Mouse (Mus musculus) midbrain, embryonic 15.5 days (tissue): ENCODE measurements around the gene Fam3a. TPM values are rescaled to one million over a fixed set of nuclear protein-coding genes. Genes with fewer than 3 reads are reported as not detected.
A peak's percentile ranks its signal among the peaks of the same experiment; 100 is the strongest.
"Not testable (repeated sequence)": the region's sequence is repeated elsewhere in the genome, so short reads cannot be mapped to it uniquely, and the experiment has no call there.

Experiments used
- ATAC-seq: fragments of 200-750 bp; cut with Nextera tagmentation; replicated peaks from 2 replicates; pipeline ENCODE4 v1.8.0; 2017; ENCODE audit warnings: moderate TSS enrichment
- H3K27ac ChIP-seq: fragments of 300-500 bp; sonication (generic); 2 replicates; pipeline ENCODE4 v1.5.1; 2015; ENCODE audit warnings: mild to moderate bottlenecking, inconsistent platforms
- H3K27me3 ChIP-seq: fragments of 300-500 bp; sonication (generic); replicated peaks from 2 replicates; pipeline ENCODE4 v1.6.1; 2015; ENCODE audit warnings: inconsistent platforms
- H3K36me3 ChIP-seq: fragments of 300-500 bp; sonication (generic); replicated peaks from 2 replicates; pipeline ENCODE4 v1.6.1; 2015; ENCODE audit warnings: inconsistent platforms
- H3K4me1 ChIP-seq: fragments of 300-500 bp; sonication (generic); 2 replicates; pipeline ENCODE4 v1.6.1; 2015; ENCODE audit warnings: inconsistent platforms
- H3K4me2 ChIP-seq: fragments of 300-500 bp; sonication (generic); 2 replicates; pipeline ENCODE4 v1.6.1; 2015; ENCODE audit warnings: inconsistent platforms, mild to moderate bottlenecking, moderate library complexity
- H3K4me3 ChIP-seq: fragments of 300-500 bp; sonication (generic); 2 replicates; pipeline ENCODE4 v1.5.1; 2015; ENCODE audit warnings: mild to moderate bottlenecking, inconsistent platforms
- H3K9ac ChIP-seq: fragments of 300-500 bp; sonication (generic); 2 replicates; pipeline ENCODE4 v1.6.1; 2015; ENCODE audit warnings: mild to moderate bottlenecking, inconsistent platforms
- H3K9me3 ChIP-seq: fragments of 300-500 bp; sonication (generic); 2 replicates; pipeline ENCODE4 v1.6.1; 2016; ENCODE audit warnings: inconsistent platforms
- WGBS: fragments of 180-500 bp; shearing (Covaris S2); methylation state at CpG from one replicate; pipeline ENCODE4 v1.1.7; 2015; ENCODE audit warnings: mixed read lengths; 5-methylcytosine and 5-hydroxymethylcytosine counted together
- polyA plus RNA-seq: library from polyadenylated mRNA; unstranded; fragments of >200 nt; fragmentation: Nextera tagmentation; extraction: Ambion mirVana; gene quantifications from 2 replicates; pipeline ENCODE4 v1.2.1, GENCODE M21; 2015

Fam3a gene
- polyA plus RNA-seq, 1 experiment from 2014 or later, result 36.2 TPM

DNA sequence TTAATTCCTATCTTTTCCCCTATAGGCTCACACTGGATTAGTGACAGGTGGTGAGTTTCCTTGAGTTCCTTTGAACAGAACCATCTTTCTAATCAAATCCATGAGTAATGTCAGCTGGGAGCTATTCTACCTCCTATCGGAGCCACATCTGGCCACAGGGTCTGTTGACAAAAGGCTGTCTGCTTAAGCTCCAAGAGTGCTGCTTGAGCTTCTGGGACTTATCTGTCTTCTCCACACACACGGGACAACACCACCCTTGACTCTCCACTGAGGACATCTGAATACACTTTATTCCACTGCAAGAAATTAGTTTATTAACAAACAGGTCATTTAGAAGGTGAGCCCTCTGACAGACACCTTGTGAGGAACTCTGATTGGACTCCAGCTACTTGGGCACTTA, 8.6 kb downstream of the Fam3a start:
- no peaks in the 10 kb centered on the region for H3K4me1 ChIP-seq
- no peaks in the 10 kb centered on the region for H3K27me3 ChIP-seq
- 85% methylated on average over 2 of the region's 2 CpGs for WGBS
- H3K9me3 ChIP-seq, result no peaks in the 10 kb centered on the region
- no peaks in the 10 kb centered on the region for H3K36me3 ChIP-seq
- ATAC-seq, result no peak
- no peak overlapping the region for H3K4me3 ChIP-seq
- no peak overlapping the region for H3K4me2 ChIP-seq
- H3K27ac ChIP-seq, result no peak overlapping the region
- no peak overlapping the region for H3K9ac ChIP-seq

DNA sequence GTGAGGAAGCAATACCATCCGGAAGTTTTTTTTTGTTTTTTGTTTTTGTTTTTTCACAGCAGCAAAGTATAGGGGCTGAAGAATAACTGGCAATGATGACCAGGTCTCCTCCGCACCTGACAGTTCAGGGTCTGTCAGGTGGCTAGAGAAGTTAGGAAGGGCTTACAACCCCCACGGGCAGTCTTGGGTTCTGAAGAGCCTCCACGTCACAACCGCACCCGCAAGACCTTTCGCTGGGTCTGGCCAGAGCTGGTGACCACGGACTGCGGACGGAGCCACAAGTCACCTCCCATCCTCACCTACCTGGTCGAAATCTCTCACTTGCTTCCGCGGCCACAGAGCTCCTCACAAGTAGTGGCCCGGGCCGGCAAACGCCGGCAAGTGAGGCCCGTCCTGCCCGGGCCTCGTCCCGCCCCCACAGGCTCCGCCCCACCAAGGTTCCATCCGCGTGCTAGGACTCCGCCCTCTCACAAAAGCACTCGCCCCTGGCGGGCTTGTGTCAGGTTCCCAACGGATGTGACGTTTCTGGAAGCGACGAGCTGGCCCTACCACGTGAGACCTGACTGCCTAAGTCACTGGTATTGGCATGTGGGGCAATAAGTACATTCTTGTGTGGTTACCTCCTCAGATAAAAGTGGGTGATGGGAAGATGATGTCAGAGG, 20.1 kb downstream of the Fam3a start, which contains the start of the genes Ubl4a and Slc10a3:
Ubl4a (minus strand) TSS at position 331 of the 662 bp plus-strand sequence.
Slc10a3 (minus strand) TSS at position 462 of the 662 bp plus-strand sequence.
- peak; percentile 87 for ATAC-seq
- peak within 1 kb of the TSS; percentile 38; the same call in 1 of the 2 replicates for H3K27ac ChIP-seq
- no peaks in the 10 kb centered on the region for H3K27me3 ChIP-seq
- H3K4me3 ChIP-seq, result peak within 1 kb of the TSS; percentile 47
- no peaks in the 10 kb centered on the region for H3K9me3 ChIP-seq
- no peaks in the 10 kb centered on the region for H3K36me3 ChIP-seq
- H3K4me1 ChIP-seq, result peaks cover 5% of the 10 kb centered on the region; the same call in 1 of the 2 replicates
- WGBS, result 32% methylated on average over 32 of the region's 32 CpGs
- H3K9ac ChIP-seq, result peak within 1 kb of the TSS; percentile 41
- peak within 1 kb of the TSS; percentile 71 for H3K4me2 ChIP-seq

DNA sequence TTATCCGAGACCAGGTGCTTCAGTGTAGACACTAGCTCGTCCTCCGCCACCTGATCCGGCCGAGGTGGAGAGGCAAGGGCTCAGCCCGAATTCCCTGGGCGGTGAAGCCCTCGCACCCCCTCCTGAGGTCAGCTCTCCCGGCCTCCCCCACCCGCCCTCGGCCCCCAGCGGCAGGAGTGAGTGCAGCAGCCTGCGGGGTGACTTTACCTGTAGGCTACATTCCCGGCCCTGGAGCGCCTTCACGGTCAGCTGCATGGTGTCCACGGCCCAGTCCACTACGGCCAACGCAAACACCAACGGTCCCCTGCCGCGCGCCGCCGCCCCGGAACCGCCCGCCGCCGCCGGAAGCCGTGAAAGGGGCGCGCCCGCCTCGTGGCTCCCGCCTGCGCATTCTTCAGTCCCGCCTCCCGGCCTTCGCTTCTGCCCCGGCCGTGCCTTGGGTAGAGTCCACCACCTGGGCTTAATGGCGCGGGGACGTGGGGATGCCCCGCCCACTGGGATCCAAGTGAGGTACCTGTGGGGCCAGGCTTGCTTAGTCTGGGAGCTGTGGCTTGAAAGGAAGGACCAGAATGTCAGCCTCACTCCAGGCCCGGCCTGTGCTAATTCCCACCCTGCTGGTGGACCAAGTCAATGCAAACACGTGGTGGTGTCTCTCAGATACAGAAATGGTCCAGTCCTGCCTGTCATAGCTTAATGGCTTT, 24.7 kb downstream of the Fam3a start:
- Histone ChIP-seq H3K4me1 (peaks cover 11% of the 10 kb centered on the region), H3K4me2 (peak overlapping the region; percentile 65), H3K9me3 (no peaks in the 10 kb centered on the region), H3K27ac (peak overlapping the region; percentile 82), H3K4me3 (peak overlapping the region; percentile 57), H3K27me3 (no peaks in the 10 kb centered on the region), H3K9ac (peak overlapping the region; percentile 71), H3K36me3 (no peaks in the 10 kb centered on the region)
- peak; percentile 85 for ATAC-seq
- 18% methylated on average over 49 of the region's 49 CpGs for WGBS

DNA sequence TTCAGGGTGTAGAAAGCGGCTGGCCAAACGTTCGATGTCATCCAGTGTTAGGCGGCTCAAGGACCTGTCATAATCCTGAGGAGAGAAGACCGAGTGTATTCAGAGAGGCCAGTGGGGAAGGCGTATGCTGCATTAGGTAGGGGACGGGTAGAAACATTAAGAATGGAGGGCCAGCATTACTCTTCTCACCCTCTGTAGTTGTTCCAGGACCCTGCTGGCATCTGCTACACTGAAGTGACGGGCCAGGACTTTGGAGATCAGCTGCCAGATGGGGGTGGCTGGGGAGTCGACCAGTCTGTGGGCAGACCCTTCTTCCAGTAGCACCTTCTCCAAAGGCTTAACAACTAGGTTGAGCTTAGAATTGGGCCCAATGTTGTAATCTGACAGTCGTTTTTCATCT, 25.6 kb downstream of the Fam3a start:
- Histone ChIP-seq H3K36me3 (no peaks in the 10 kb centered on the region), H3K4me3 (peak overlapping the region; percentile 57), H3K4me1 (peaks cover 11% of the 10 kb centered on the region), H3K4me2 (peak overlapping the region; percentile 65), H3K9me3 (no peaks in the 10 kb centered on the region), H3K27me3 (no peaks in the 10 kb centered on the region), H3K9ac (peak overlapping the region; percentile 71), H3K27ac (no peak overlapping the region)
- WGBS, result 68% methylated on average over 10 of the region's 10 CpGs
- ATAC-seq, result no peak

DNA sequence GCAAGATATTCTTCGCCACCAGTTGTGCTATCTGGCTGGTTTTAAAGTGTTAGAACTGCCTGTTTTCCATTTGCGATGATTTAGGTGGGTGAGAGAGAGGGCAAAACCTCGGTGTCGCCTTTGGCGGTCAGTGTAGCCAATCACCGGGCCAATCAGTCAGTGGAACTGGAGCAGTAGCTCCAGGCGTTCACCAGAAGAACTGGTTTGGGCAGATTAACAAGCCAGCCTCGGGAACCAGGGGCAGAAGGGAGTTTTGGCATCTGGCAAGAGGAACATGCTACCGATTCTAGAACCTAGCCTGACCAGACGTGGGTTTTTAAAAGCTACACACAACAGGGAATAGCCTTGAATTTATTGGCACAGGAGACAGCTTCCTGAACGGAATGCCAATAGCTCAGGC, 33.9 kb downstream of the Fam3a start:
- H3K4me2 ChIP-seq, result no peak overlapping the region
- H3K27ac ChIP-seq, result no peak overlapping the region
- WGBS, result 63% methylated on average over 11 of the region's 11 CpGs
- no peaks in the 10 kb centered on the region for H3K9me3 ChIP-seq
- no peaks in the 10 kb centered on the region for H3K27me3 ChIP-seq
- no peak for ATAC-seq
- no peak overlapping the region for H3K9ac ChIP-seq
- H3K4me3 ChIP-seq, result no peak overlapping the region
- no peaks in the 10 kb centered on the region for H3K4me1 ChIP-seq
- no peaks in the 10 kb centered on the region for H3K36me3 ChIP-seq

DNA sequence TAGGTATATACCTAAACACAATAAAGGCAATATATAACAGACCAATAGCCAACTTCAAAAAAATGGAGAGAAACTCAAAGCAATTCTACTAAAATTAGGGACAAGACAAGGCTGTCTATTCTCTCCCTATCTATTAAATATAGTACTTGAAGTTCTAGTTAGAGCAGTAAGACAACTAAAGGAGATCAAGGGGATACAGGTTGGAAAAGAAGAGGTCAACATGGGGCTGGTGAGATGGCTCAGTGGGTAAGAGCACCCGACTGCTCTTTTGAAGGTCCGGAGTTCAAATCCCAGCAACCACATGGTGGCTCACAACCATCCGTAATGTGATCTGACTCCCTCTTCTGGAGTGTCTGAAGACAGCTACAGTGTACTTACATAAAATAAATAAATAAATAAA, 36.0 kb downstream of the Fam3a start:
- ATAC-seq, H3K9me3 ChIP-seq, H3K9ac ChIP-seq, H3K4me1 ChIP-seq, H3K4me3 ChIP-seq, H3K27ac ChIP-seq, H3K27me3 ChIP-seq, H3K36me3 ChIP-seq, H3K4me2 ChIP-seq: not testable (repeated sequence)
- WGBS, result 89% methylated on average over 3 of the region's 3 CpGs

DNA sequence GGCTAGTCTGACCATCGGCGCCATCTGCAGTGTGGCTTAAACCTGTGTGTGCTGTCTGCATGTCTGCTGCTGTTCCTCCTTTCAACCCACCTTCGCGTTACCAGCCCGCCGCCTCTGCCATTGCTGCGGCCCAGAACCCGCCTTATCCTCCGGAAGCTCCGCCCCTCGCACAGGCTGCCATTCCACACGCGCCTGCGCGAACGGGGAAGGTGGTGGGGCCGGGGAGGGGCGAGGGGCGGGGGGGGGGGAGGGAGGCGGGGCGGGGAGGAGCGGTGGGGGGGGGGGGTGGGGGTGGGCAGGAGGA, 39.7 kb downstream of the Fam3a start, which contains the start of gene Lage3:
Lage3 (minus strand) TSS at position 152 of the 304 bp plus-strand sequence.
- ATAC-seq, result peak; percentile 93
- peak within 1 kb of the TSS; percentile 59 for H3K4me2 ChIP-seq
- no peaks in the 10 kb centered on the region for H3K4me1 ChIP-seq
- no peaks in the 10 kb centered on the region for H3K36me3 ChIP-seq
- H3K9me3 ChIP-seq, result no peaks in the 10 kb centered on the region
- H3K27me3 ChIP-seq, result no peaks in the 10 kb centered on the region
- H3K27ac ChIP-seq, result peak within 1 kb of the TSS; percentile 71
- peak within 1 kb of the TSS; percentile 45 for H3K9ac ChIP-seq
- 19% methylated on average over 12 of the region's 22 CpGs for WGBS
- peak within 1 kb of the TSS; percentile 43 for H3K4me3 ChIP-seq

DNA sequence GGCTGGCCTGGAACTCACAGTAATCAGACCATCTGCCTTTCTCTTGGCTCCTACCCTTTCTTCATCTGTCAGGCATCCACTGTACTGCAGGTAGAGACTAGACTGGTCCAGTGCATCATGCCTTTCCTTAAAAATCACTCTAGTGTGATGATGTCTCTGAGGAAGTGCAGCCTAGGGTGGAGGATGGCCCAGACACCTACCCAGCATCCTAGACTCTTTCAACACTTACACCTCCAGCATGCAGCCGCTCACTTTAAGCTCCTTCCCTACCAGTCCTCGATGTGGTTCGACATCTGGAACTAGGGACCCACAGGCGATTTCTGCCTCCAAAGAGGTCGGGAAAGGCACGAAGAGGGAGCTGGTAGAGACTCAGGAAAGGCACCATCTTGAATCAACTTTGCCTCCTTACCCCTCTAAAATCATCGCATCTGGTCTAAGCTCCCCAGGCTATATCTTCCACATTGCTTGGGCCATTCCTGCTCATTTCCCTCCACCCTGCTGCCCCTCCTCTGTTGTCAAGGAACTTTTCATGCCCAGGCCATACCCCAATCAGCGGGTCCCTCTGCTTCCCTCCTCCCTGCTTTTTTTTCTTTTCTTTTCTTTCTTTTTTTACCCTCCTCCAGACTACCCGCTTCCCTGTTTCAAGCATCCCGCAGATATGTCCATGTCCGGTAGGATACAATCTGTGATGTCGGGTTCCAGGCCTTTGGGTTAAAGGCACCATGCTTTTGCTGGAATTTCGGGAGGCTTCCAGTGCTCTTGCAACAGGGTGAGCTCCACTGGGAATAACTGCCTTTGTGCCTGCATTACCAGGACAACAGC, 40.2 kb downstream of the Fam3a start:
- H3K4me1 ChIP-seq, result no peaks in the 10 kb centered on the region
- 19% methylated on average over 13 of the region's 13 CpGs for WGBS
- H3K27me3 ChIP-seq, result no peaks in the 10 kb centered on the region
- peak overlapping the region; percentile 71 for H3K27ac ChIP-seq
- no peaks in the 10 kb centered on the region for H3K36me3 ChIP-seq
- peak overlapping the region; percentile 59 for H3K4me2 ChIP-seq
- ATAC-seq, result peak; percentile 55
- H3K4me3 ChIP-seq, result peak overlapping the region; percentile 43
- no peaks in the 10 kb centered on the region for H3K9me3 ChIP-seq
- H3K9ac ChIP-seq, result peak overlapping the region; percentile 45

Other genes with a start within 250 kb of the Fam3a start
- not detected in 2 replicates for gene Tex28, start 225.4 kb downstream of the Fam3a start, polyA plus RNA-seq
- gene Tktl1, start 216.0 kb downstream of the Fam3a start, polyA plus RNA-seq, result 0.06 and 0.11 TPM in 2 replicates
- gene Flna, start 143.5 kb downstream of the Fam3a start, polyA plus RNA-seq, result 92.6 and 96.4 TPM in 2 replicates
- 16.0 and 17.7 TPM in 2 replicates for gene Emd, start 138.6 kb downstream of the Fam3a start, polyA plus RNA-seq
- gene Rpl10, start 122.5 kb downstream of the Fam3a start, polyA plus RNA-seq, result 402 and 414 TPM in 2 replicates
- gene Taz, start 111.4 kb downstream of the Fam3a start, polyA plus RNA-seq, result 86.8 and 90.3 TPM in 2 replicates
- 2.9 and 5.2 TPM in 2 replicates for gene Dnase1l1, start 110.9 kb downstream of the Fam3a start, polyA plus RNA-seq
- gene Atp6ap1, start 96.2 kb downstream of the Fam3a start, polyA plus RNA-seq, result 308 and 309 TPM in 2 replicates
- 1,073 and 1,116 TPM in 2 replicates for gene Gdi1, start 88.3 kb downstream of the Fam3a start, polyA plus RNA-seq
- gene Fam50a, start 80.2 kb downstream of the Fam3a start, polyA plus RNA-seq, result 59.9 and 62.2 TPM in 2 replicates
- gene Plxna3, start 64.2 kb downstream of the Fam3a start, polyA plus RNA-seq, result 64.4 and 75.0 TPM in 2 replicates
- gene Lage3, start 39.7 kb downstream of the Fam3a start, polyA plus RNA-seq, result 59.8 and 62.3 TPM in 2 replicates
- 67.1 and 71.1 TPM in 2 replicates for gene Ubl4a, start 20.1 kb downstream of the Fam3a start, polyA plus RNA-seq
- 9.9 and 10.5 TPM in 2 replicates for gene Slc10a3, start 19.9 kb downstream of the Fam3a start, polyA plus RNA-seq
- gene Ikbkg, start within 50 bp of the Fam3a start, polyA plus RNA-seq, result 15.2 and 16.0 TPM in 2 replicates
- gene G6pdx, start 35.9 kb upstream of the Fam3a start, polyA plus RNA-seq, result 56.6 and 57.4 TPM in 2 replicates
- not detected in 2 replicates for gene Gm6880, start 88.1 kb upstream of the Fam3a start, polyA plus RNA-seq
- not detected in 2 replicates for gene Olfr1326-ps1, start 181.6 kb upstream of the Fam3a start, polyA plus RNA-seq
- not detected in 2 replicates for gene Olfr1325, start 199.4 kb upstream of the Fam3a start, polyA plus RNA-seq